Comparison of ENCODE assay signal across 7 mouse cellular contexts in the genomic region with DNA sequence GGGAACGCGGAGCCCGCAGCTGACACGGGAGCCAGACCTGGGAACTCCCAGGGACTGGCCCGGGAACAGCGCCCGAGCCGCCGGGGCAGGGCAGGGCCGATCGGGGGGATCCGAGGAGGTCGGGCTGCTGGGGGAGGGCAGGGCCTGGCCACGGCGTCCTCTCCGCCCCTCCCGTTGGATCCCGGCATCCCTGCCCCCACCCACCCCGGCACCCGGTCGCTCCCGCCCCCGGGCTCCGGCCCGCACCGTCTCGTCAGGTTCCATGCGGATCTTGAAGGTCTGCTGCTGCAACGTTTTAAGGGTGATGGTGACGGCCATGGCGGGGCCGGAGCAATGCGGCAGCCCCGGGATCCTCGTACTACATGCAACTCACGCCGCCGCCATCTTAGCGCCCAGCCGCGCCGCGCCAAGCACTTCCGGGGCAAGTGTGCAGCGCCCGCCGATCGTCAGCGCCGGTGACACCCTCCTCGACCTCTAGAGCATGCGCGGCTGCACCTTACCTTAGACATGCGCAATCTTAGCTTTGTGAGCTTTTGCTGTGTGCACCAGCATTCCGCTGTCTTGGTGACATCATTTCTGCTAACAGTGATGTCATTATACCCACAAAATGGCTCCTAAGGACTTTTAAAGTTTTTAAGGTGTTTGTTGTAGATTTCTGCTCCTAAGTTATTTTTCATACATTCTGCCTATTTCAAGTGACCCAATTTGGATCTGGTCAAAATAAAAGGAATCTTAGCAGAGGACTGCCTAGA. TPM values are rescaled to one million over a fixed set of nuclear protein-coding genes. Genes with fewer than 3 reads are reported as not detected.
DNase-seq lines count a peak whose midpoint lies in the region; ATAC-seq lines count a peak whose summit lies in the region.

Gene Rad23a (minus strand): TSS at position 418 of the 752 bp plus-strand sequence.

- H3K36me3 ChIP-seq in embryonic facial prominence, embryonic 12.5 days: peaks cover 80% of the 10 kb centered on the region
- H3K36me3 ChIP-seq in limb, embryonic 11.5 days (ENCODE audit: control insufficient read depth, insufficient read depth, low read length): peaks cover 64% of the 10 kb centered on the region
- H3K36me3 ChIP-seq in midbrain, embryonic 14.5 days (ENCODE audit: control insufficient read depth, insufficient read depth, low read length): peaks cover 72% of the 10 kb centered on the region

- H3K9me3 ChIP-seq in embryonic facial prominence, embryonic 12.5 days: no peaks in the 10 kb centered on the region
- H3K9me3 ChIP-seq in limb, embryonic 11.5 days (ENCODE audit: control insufficient read depth, low read length): no peaks in the 10 kb centered on the region
- no peaks in the 10 kb centered on the region for H3K9me3 ChIP-seq in midbrain, embryonic 14.5 days (ENCODE audit: control insufficient read depth, low read length)

- H3K9ac ChIP-seq in embryonic facial prominence, embryonic 12.5 days: peak within 1 kb of the TSS; percentile 85
- H3K9ac ChIP-seq in limb, embryonic 11.5 days (ENCODE audit: low read length): peak within 1 kb of the TSS; percentile 91
- peak within 1 kb of the TSS; percentile 86 for H3K9ac ChIP-seq in midbrain, embryonic 14.5 days (replicated peaks; ENCODE audit: low read length)

- peak within 1 kb of the TSS; percentile 88 for H3K4me3 ChIP-seq in embryonic facial prominence, embryonic 12.5 days
- peak within 1 kb of the TSS; percentile 94 for H3K4me3 ChIP-seq in limb, embryonic 11.5 days (ENCODE audit: low read depth, low read length)
- H3K4me3 ChIP-seq in midbrain, embryonic 14.5 days (replicated peaks; ENCODE audit: low read depth, low read length): peak within 1 kb of the TSS; percentile 87

- ATAC-seq in embryonic facial prominence, embryonic 12.5 days (ENCODE audit: insufficient number of reproducible peaks, insufficient read depth, low FRiP score, low TSS enrichment): peak; percentile 89
- peak; percentile 88 for ATAC-seq in limb, embryonic 11.5 days (ENCODE audit: insufficient number of reproducible peaks, low FRiP score, low TSS enrichment, low read depth)
- peak; percentile 94 for ATAC-seq in midbrain, embryonic 14.5 days (ENCODE audit: low FRiP score, low TSS enrichment)

- peak within 1 kb of the TSS; percentile 92 for H3K27ac ChIP-seq in embryonic facial prominence, embryonic 12.5 days
- H3K27ac ChIP-seq in limb, embryonic 11.5 days (replicated peaks; ENCODE audit: low read depth, low read length): peak within 1 kb of the TSS; percentile 90
- H3K27ac ChIP-seq in midbrain, embryonic 14.5 days (replicated peaks; ENCODE audit: low read depth, low read length): peak within 1 kb of the TSS; percentile 86

- no peaks in the 10 kb centered on the region for H3K27me3 ChIP-seq in embryonic facial prominence, embryonic 12.5 days
- H3K27me3 ChIP-seq in limb, embryonic 11.5 days (ENCODE audit: control insufficient read depth, insufficient read depth, low read length): no peaks in the 10 kb centered on the region
- no peaks in the 10 kb centered on the region for H3K27me3 ChIP-seq in midbrain, embryonic 14.5 days (ENCODE audit: control insufficient read depth, insufficient read depth, low read length)

- H3K4me2 ChIP-seq in embryonic facial prominence, embryonic 12.5 days (replicated peaks): peak within 1 kb of the TSS; percentile 67
- H3K4me2 ChIP-seq in limb, embryonic 11.5 days (ENCODE audit: low read depth, severe bottlenecking): peak within 1 kb of the TSS; percentile 68
- peak within 1 kb of the TSS; percentile 73 for H3K4me2 ChIP-seq in midbrain, embryonic 14.5 days (ENCODE audit: low read length)

- WGBS in embryonic facial prominence, embryonic 12.5 days: under 1% methylated on average over 52 of the region's 55 CpGs
- WGBS in limb, embryonic 11.5 days: under 1% methylated on average over 46 of the region's 55 CpGs
- WGBS in midbrain, embryonic 14.5 days: under 1% methylated on average over 55 of the region's 55 CpGs

- H3K4me1 ChIP-seq in embryonic facial prominence, embryonic 12.5 days: peaks cover 52% of the 10 kb centered on the region
- peaks cover 37% of the 10 kb centered on the region for H3K4me1 ChIP-seq in limb, embryonic 11.5 days (ENCODE audit: control insufficient read depth, insufficient read depth, low read length)
- peaks cover 20% of the 10 kb centered on the region for H3K4me1 ChIP-seq in midbrain, embryonic 14.5 days (ENCODE audit: control insufficient read depth, insufficient read depth, low read length)

- peak; percentile 90 for DNase-seq in adrenal gland, postnatal 25 days
- DNase-seq in heart, adult 11 months: peak; percentile 99
- peak; percentile 89 for DNase-seq in kidney, adult 18-20 months
- peak; percentile 93 for DNase-seq in limb, embryonic 11.5 days (ENCODE audit: low spot score)
- DNase-seq in midbrain, embryonic 14.5 days: peak; percentile 98
- peak; percentile 80 to 83 for DNase-seq in spleen, adult 18-20 months

RNA-seq across cellular contexts. Expression of gene Rad23a, which starts in this region (rescaled TPM):
- total RNA-seq in adrenal gland, postnatal 25 days (2021): 116 and 120 TPM in 2 replicates
- 96.0 TPM in 2 replicates for polyA plus RNA-seq in embryonic facial prominence, embryonic 12.5 days (2016; fragmentation: Nextera tagmentation; extraction: Ambion mirVana)
- polyA plus RNA-seq in limb, embryonic 11.5 days (2014; fragmentation: Nextera tagmentation; extraction: Ambion mirVana): 93.1 and 93.4 TPM in 2 replicates
- polyA plus RNA-seq in midbrain, embryonic 14.5 days (2014; fragmentation: Nextera tagmentation; extraction: Ambion mirVana): 83.4 and 84.3 TPM in 2 replicates

Comparison
In these comparisons a context has a peak if more than half of its experiments do, and no peak if none do; other contexts are left out.
1. Peak in every context shown above with its lines: DNase-seq, ATAC-seq, H3K4me3 ChIP-seq and H3K27ac ChIP-seq.